Mouse (Mus musculus): Measurements from ENCODE around the gene Rbm47.
"Not testable (repeated sequence)": the region's sequence is repeated elsewhere in the genome, so short reads cannot be mapped to it uniquely, and the experiment has no call there.

Gene Rbm47

GRCm38 (mm10) chr5:66173018-66173417 is at the start of gene Rbm47:
TSS of gene Rbm47 (minus strand) at chr5:66173118.
- DNase-seq = no peak

DNA sequence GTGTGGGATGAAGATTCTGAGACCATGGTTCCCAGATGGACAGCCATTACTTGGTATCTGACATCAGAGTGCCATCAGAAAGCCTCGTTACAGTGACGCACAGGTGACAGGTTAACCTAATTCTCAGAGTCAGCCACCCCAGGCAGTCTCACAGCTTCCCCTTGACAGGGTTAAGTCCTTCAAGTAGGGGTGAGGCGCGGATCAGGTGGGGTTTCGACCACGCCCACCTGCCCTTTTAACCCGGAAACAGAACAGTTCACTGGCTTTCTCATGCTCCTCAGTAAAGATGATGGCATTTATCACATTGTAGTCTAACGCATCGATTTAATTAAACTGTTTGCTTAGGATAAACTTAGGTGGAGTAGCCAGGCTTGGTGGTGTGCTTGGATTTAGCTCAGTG is 47.7 kb upstream of the Rbm47 start:
- no peak for DNase-seq

GRCm38 (mm10) chr5:66219692-66220091 is 46.8 kb upstream of the Rbm47 start:
- no peak for DNase-seq

GRCm38 (mm10) chr5:66215569-66216277 is 42.8 kb upstream of the Rbm47 start:
- no peak for DNase-seq

DNA sequence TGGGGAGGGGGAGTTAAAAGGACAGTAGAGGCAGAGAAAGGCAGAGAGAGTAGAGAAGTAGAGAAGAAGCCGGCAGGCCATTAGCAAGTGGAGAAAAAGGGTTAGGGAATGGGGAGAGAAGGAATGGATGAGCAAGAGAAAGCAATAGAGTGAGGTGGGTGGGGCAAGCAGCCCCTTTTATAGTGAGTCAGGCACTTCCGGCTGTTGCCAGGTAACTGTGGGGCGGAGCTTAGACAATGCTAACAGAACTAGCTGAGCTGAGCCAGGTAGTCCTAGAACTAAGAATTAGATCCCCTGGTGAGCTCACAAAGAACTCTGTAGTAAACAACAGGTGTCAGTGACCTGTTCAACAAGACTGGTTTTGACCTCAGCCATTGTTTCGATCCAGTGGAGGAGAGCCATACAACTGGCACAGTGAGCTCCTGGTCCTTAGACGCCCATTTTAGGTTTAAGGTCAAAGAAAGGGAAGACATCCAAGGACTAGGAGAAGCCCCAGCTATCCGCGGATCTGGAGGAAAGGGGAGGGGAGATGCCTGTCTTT is 41.5 kb upstream of the Rbm47 start:
- no peak for DNase-seq

- DNase-seq = no peak
Observed at GRCm38 (mm10) chr5:66209532-66210176, 36.7 kb upstream of the Rbm47 start.

- DNase-seq = no peak
Observed at GRCm38 (mm10) chr5:66204966-66205365, 32.0 kb upstream of the Rbm47 start.

GRCm38 (mm10) chr5:66203424-66203823 is 30.5 kb upstream of the Rbm47 start:
- no peak for DNase-seq

DNA sequence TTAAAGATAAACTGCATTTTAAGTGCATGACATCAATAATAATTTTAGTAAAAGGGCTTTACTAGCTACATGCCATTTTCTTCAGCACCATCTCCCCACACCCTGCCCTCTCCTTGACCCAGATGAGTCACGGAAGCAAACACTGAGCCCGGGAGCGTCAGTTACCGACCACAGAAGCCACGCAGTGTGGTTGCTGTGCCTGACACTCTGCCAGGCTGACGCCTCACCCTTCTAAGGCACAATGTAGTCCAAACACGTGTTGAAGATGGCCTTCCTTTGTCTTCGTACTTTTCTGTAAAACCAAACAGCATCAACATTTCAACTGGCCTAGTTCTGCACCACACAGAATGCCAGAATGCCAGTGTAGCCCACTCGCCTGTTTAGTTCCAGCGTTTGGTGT is 27.1 kb upstream of the Rbm47 start:
- DNase-seq = no peak

- no peak for DNase-seq
Observed at GRCm38 (mm10) chr5:66195323-66195722, 22.4 kb upstream of the Rbm47 start.

GRCm38 (mm10) chr5:66193218-66193846 is 20.4 kb upstream of the Rbm47 start:
- DNase-seq = no peak

DNA sequence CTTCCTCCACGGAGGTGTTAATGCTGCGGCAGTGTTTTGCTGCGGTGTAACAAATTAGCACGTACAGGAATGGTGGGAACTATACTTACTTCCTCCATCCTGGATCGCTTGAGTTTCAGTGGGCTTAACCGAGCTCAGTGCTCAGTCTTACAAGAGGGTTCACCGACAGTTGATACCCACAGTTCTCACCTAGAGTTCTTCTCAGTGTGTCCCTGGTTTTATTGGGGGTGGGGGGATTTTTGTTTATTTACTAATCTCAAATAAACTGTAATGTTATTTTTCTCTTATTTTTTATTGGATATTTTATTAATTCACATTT is 18.2 kb upstream of the Rbm47 start:
- no peak for DNase-seq

- no peak for DNase-seq
Observed at GRCm38 (mm10) chr5:66190481-66191184, 17.7 kb upstream of the Rbm47 start.

DNA sequence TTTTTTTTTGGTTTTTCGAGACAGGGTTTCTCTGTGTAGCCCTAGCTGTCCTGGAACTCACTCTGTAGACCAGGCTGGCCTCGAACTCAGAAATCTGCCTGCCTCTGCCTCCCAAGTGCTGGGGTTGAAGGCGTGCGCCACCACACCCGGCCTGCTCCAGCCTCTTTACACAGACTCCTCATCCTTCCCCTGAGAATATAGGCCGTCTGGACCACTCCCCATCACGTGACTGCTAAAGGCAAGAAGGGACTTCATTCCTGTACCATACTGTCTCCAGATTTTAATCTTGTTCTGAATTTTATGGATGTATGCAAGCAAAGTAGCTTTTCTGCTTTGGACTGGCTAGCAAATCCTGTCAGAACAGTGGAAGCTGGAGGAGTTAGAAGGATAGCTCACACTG is 15.7 kb upstream of the Rbm47 start:
- DNase-seq = not testable (repeated sequence)

GRCm38 (mm10) chr5:66182156-66182555 is 9.2 kb upstream of the Rbm47 start:
- no peak for DNase-seq

- DNase-seq = no peak
Observed at GRCm38 (mm10) chr5:66174160-66174837, 1.4 kb upstream of the Rbm47 start.

DNA sequence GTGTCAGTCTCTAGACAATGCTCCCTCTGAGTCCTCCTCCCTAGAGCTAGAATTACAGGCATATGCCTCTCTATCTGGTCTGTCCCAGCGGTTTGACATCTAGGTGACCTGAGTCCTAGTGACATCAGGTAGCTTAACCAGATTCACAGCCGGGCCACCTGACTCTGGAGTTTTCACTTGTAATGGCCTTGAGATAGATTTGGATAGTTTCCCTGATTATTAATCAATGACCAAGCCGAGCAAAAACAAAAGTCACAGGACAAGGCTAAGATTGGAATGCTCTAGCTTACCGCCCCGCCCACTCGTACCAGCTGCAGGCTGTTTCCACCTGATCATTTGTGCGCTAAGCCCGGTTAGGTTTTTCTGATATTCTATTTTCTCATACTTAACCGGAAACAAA is 2.3 kb downstream of the Rbm47 start:
- peak; percentile 10 for DNase-seq

GRCm38 (mm10) chr5:66169099-66169485 is 3.8 kb downstream of the Rbm47 start:
- DNase-seq = no peak

DNA sequence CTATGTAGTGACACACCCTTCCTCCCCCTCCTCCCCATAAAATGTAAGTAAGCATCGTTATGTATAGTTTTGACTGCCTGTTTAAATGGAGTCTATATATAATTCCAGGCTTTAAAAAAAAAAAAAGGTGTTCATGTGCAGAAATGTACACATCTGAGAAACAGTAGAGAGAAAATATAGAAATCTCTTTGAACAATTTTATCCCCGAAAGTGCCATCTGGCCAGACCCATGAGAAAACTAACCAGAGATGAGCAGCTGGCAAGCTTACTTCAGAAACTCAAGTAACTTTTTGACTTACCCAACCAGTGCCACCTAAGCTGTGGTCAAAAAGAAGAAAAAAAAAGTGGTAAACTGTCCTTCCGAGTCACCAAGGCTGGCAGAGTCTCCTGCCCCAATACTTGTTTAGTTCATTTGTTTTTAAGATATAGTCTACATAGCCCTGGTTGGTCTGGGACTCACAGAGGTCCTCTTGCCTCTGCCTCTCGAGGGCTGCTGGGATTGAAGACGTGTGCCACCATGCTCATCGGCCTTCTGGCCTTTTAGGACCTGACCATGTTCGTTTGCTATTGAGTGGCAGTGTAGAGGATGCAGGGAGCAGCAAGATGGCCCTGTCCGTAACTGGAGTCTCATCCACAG is 4.3 kb downstream of the Rbm47 start:
- no peak for DNase-seq

DNA sequence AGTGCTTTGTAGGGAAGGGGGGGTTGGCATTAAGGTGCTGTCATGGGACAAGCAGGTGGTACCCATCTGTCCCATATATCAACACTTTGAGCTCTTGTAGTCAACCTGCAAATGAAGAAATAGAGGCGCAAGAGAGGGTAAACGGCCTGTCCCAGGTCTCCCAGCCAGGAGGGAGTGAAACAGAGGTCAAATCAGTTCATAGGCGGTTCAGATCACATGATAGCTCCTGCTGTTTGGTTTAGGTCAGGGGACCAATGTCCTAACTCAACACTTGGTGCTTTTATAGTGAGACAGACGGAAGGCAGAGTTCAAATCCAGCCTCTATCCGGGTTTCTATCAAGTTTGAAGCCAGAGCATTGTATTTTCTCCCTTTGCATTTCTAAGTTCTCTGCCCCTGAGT is 6.0 kb downstream of the Rbm47 start:
- DNase-seq = no peak

GRCm38 (mm10) chr5:66166193-66166629 is 6.7 kb downstream of the Rbm47 start:
- DNase-seq = no peak

- DNase-seq = no peak
Observed at GRCm38 (mm10) chr5:66165748-66166147, 7.2 kb downstream of the Rbm47 start.
